Mouse (Mus musculus) urinary bladder, postnatal 4 days (tissue): ENCODE data around the gene Gm17651.
A peak's percentile ranks its signal among the peaks of the same experiment; 100 is the strongest.

Experiments
- DNase-seq, 2 experiments: peaks; one replicate each; pipeline ENCODE4 v3.0.0; 2021 to 2022; ENCODE audit warnings: low spot score in 2 of 2

Gene Gm17651

GRCm38 (mm10) chr3:97629941-97630340 lies 44.6 kb downstream of the Gm17651 start:
- no peak for DNase-seq

- peak; percentile 71 to 72 for DNase-seq
Measured at GRCm38 (mm10) chr3:97628391-97629001, 46.0 kb downstream of the Gm17651 start, which contains the start of gene Fmo5. TSS of gene Fmo5 (plus strand) at chr3:97628804.

- DNase-seq, result no peak
Measured at GRCm38 (mm10) chr3:97627893-97628292, 46.6 kb downstream of the Gm17651 start.

GRCm38 (mm10) chr3:97624611-97625010 lies 49.9 kb downstream of the Gm17651 start:
- no peak for DNase-seq
